Mouse (Mus musculus): ENCODE measurements at regions not wholly inside any gene's neighbourhood (a gene's known extent, or its start where the extent isn't known, plus 50 kb on each side); places are given as distances from the start of the nearest gene placed in this dataset.

DNA sequence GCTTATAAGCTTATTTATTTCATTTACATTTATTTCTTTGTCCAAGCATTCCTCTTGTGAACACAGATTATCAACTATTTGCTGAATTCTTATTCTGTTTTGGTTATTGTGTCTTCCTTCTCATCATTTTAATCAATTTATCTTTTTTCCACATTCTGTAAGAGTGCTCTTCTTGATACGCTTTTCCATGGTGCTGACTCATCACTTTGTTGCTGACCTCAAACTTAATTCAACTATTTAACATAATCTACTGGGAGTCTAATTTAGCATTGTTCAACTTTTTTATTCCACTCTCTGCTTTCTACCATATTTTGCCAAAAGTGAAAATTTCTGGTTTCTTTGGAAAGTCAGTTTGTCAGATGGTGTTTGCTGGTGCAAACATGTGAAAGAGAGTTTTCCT, 139.7 kb upstream of the Ngly1 start:
- H3K4me3 ChIP-seq: no peak overlapping the region
- H3K9me3 ChIP-seq: no peaks in the 10 kb centered on the region
- no peaks in the 10 kb centered on the region for H3K4me1 ChIP-seq
- no peaks in the 10 kb centered on the region for H3K27me3 ChIP-seq (replicated peaks)
- H3K4me2 ChIP-seq: no peak overlapping the region
- 94% methylated on average over 1 of the region's 1 CpGs for WGBS
- ATAC-seq (replicated peaks): no peak
- no peaks in the 10 kb centered on the region for H3K36me3 ChIP-seq (replicated peaks)
- no peak overlapping the region for H3K27ac ChIP-seq
- no peak overlapping the region for H3K9ac ChIP-seq

DNA sequence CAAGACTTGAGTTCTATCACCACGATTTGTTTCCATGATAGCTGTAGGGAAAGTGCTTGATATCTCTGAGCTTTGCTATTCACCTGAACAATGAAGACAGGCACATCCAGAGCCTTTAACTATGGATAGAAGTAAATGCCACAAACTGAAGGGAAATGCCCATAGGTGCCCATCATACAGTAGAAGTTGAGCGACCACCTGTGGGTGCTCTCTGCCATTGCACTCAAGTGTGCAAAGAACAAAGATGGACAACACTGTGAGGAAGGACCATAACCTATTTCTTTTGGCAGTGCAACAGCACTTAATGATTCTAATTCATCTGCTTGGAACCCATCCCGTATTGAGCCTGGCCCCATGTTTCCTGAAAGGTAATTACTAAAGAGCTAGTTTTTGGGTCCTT, 116.4 kb upstream of the Ngly1 start:
- no peak overlapping the region for H3K27ac ChIP-seq
- no peaks in the 10 kb centered on the region for H3K36me3 ChIP-seq (replicated peaks)
- ATAC-seq (replicated peaks): no peak
- no peak overlapping the region for H3K4me3 ChIP-seq
- no peaks in the 10 kb centered on the region for H3K27me3 ChIP-seq (replicated peaks)
- H3K9ac ChIP-seq: no peak overlapping the region
- no peaks in the 10 kb centered on the region for H3K4me1 ChIP-seq
- no peak overlapping the region for H3K4me2 ChIP-seq
- 89% methylated on average over 3 of the region's 3 CpGs for WGBS
- H3K9me3 ChIP-seq: no peaks in the 10 kb centered on the region

DNA sequence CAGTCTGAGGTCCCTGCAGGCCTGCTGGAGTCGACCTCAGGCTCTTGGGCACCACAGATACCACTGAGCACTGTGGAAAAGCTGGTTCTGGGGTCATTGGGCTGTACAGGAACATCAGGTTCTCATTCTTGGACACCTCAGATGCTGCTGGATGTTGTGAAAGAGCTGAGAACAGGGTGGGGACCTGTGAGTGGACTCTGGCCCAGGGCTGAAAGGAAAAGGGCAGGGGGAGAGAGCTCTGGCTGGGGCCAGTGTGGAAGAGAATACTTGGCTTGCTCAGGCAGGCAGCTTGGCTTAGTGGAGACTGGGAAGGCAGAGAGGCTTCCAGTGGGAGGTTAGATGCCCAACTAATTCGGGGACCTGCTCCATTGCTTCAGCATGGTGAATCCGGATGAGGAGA, 115.7 kb upstream of the Ngly1 start:
- Histone ChIP-seq H3K36me3 (replicated peaks) (no peaks in the 10 kb centered on the region), H3K4me2 (no peak overlapping the region), H3K27me3 (replicated peaks) (no peaks in the 10 kb centered on the region), H3K9ac (no peak overlapping the region), H3K27ac (no peak overlapping the region), H3K9me3 (no peaks in the 10 kb centered on the region), H3K4me3 (no peak overlapping the region), H3K4me1 (no peaks in the 10 kb centered on the region)
- WGBS: 75% methylated on average over 3 of the region's 3 CpGs
- no peak for ATAC-seq (replicated peaks)

DNA sequence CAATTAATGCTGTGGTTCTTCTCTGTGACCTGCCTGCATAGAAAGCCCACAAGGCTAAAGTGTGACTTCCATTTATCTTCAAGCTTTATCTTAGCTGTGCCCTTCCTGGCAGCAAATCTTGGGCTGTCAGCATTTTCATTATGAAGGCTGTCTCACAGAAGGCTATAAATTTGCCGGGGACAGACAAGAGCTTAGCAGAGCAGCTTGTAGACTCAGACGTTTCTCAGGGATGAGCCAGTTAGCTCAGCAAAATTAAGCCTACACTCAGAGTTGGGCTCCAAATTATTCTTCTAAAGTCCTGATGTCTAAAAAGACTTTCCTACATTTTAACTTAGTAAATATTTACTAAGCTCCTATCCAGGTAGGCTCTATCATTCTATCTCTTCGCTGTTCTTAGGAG, 112.9 kb upstream of the Ngly1 start:
- Histone ChIP-seq H3K27me3 (replicated peaks) (no peaks in the 10 kb centered on the region), H3K4me3 (no peak overlapping the region), H3K4me1 (no peaks in the 10 kb centered on the region), H3K9me3 (no peaks in the 10 kb centered on the region), H3K36me3 (replicated peaks) (no peaks in the 10 kb centered on the region), H3K9ac (no peak overlapping the region), H3K4me2 (no peak overlapping the region), H3K27ac (no peak overlapping the region)
- WGBS: 74% methylated on average over 3 of the region's 3 CpGs
- no peak for ATAC-seq (replicated peaks)

DNA sequence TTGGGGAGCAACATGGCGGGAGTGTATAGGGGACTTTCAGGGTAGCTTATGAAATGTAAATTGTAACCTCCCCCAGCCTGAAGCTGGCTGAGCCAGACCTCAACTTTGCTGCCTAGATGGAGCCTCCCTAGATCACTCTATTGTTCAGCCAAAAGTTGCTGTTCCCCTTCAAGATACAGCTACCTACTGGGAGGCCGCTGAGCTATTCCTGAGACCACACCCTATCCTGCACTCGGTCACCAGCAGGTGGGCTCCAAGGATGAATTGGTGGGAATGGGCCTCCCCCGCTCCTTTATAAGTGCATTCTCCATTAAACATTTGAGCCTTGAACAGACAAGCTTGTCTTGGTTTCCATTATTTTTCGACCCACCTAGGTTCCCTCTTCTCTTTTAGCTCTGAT, 104.8 kb upstream of the Ngly1 start:
- Histone ChIP-seq H3K9me3 (no peaks in the 10 kb centered on the region), H3K27ac (no peak overlapping the region), H3K27me3 (replicated peaks) (no peaks in the 10 kb centered on the region), H3K4me2 (no peak overlapping the region), H3K4me3 (no peak overlapping the region), H3K9ac (no peak overlapping the region), H3K4me1 (no peaks in the 10 kb centered on the region), H3K36me3 (replicated peaks) (no peaks in the 10 kb centered on the region)
- no peak for ATAC-seq (replicated peaks)
- WGBS: 85% methylated on average over 5 of the region's 5 CpGs

DNA sequence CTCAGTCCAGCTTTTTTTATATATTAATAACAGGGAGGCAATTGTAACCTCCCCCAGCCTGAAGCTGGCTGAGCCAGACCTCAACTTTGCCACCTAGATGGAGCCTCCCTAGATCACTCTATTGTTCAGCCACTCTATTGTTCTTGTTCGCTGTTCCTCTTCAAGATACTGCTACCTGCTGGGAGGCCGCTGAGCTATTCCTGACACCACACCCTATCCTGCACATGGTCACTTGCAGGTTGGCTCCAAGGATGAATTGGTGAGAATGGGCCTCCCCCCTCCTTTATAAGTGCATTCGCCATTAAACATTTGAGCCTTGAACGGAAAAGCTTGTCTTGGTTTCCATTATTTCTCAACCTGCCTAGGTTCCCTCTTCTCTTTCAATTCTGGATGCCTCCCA, 102.3 kb upstream of the Ngly1 start:
- 36% methylated on average over 4 of the region's 4 CpGs for WGBS
- no peaks in the 10 kb centered on the region for H3K4me1 ChIP-seq

DNA sequence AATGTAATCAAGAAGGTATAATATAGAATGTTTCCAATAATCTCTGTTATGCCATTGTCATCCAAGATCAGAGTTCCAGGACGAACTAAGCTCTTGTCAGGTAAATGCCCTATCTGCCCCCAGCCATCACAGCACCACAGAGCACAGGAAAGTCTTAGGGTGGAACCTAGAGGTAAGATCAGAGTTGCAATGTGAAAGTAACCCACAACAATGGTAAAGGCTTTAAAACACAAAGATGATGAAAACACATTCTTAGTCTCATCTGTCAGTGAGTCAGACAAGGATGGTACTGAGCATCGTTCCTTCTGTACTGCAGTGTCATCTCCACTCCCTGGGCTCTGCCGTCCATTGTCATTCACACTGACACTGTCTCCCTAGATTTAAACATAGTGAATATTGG, 97.3 kb upstream of the Ngly1 start:
- no peak overlapping the region for H3K27ac ChIP-seq
- H3K4me1 ChIP-seq: no peaks in the 10 kb centered on the region
- ATAC-seq (replicated peaks): no peak
- no peak overlapping the region for H3K4me2 ChIP-seq
- H3K4me3 ChIP-seq: no peak overlapping the region
- no peaks in the 10 kb centered on the region for H3K9me3 ChIP-seq
- no peaks in the 10 kb centered on the region for H3K36me3 ChIP-seq (replicated peaks)
- no peak overlapping the region for H3K9ac ChIP-seq
- H3K27me3 ChIP-seq (replicated peaks): no peaks in the 10 kb centered on the region
- WGBS: 89% methylated on average over 3 of the region's 3 CpGs

More for the DNA sequence above, 102.3 kb upstream of the Ngly1 start:
- Histone ChIP-seq H3K4me2 (no peak overlapping the region), H3K27me3 (replicated peaks) (no peaks in the 10 kb centered on the region), H3K27ac (no peak overlapping the region), H3K4me3 (no peak overlapping the region), H3K36me3 (replicated peaks) (no peaks in the 10 kb centered on the region), H3K9ac (no peak overlapping the region), H3K9me3 (no peaks in the 10 kb centered on the region)
- ATAC-seq (replicated peaks): no peak

DNA sequence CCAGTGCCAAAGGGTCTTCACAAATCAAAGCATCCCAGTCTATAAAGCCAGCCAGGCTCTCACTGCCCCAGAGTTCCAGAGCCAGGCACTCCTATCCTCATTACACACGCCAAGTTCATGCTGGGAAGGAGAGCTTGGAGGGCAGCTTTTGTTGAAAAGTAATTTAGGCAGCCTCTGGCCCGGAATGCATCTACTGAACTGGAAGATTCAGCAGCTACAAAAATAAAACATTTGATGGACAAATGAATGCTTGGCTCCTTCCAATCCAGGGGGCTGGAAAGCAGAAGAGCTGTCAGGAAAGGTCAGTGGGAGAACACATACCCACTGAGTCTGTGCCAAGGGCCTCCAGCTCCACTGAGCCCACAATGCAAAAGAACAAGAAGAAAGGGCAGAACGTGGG, 96.4 kb upstream of the Ngly1 start:
- Histone ChIP-seq H3K9ac (no peak overlapping the region), H3K4me1 (no peaks in the 10 kb centered on the region), H3K9me3 (no peaks in the 10 kb centered on the region), H3K4me3 (no peak overlapping the region), H3K27me3 (replicated peaks) (no peaks in the 10 kb centered on the region), H3K4me2 (no peak overlapping the region), H3K36me3 (replicated peaks) (no peaks in the 10 kb centered on the region), H3K27ac (no peak overlapping the region)
- 42% methylated on average over 3 of the region's 3 CpGs for WGBS
- no peak for ATAC-seq (replicated peaks)

DNA sequence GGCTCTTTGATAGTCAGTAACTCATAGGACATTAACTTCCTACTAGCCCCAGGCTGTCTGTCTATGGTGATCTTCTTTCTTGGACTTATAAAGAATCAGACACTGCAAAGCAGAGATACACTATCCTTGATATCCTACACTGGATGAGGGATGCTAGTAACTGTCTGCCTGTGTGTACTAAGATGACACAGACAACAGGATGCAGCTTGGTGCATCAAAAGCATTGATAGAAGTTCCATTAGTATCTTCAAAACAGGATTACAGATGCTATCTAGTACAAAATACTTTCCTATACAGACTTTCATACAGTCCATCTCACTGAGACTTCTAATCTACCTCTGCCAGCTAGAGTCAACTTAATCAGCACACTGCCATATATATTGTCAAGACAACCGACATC, 94.0 kb upstream of the Ngly1 start:
- Histone ChIP-seq H3K4me1 (no peaks in the 10 kb centered on the region), H3K4me2 (no peak overlapping the region), H3K4me3 (no peak overlapping the region), H3K36me3 (replicated peaks) (no peaks in the 10 kb centered on the region), H3K27me3 (replicated peaks) (no peaks in the 10 kb centered on the region), H3K27ac (no peak overlapping the region), H3K9me3 (no peaks in the 10 kb centered on the region), H3K9ac (no peak overlapping the region)
- WGBS: 86% methylated on average over 1 of the region's 1 CpGs
- ATAC-seq (replicated peaks): no peak

DNA sequence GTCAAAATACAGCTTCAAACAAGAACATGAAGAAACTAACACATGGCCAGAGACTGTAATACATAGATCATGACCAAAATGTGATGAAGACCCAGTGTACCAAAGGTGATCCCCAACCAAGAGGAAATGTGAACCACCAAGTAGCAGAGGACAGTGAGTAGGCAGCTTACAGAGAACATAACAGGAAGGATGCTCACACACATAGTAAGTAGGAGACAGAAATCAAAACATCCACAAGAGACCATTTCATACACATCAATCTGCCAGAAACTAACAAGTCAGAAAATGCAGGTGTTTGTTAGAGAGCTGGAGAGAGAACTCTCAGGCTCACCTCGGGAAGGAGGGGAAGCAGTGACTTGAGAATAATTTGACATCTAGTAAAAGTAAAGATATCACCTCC, 78.9 kb upstream of the Ngly1 start:
- 64% methylated on average over 1 of the region's 1 CpGs for WGBS
- no peaks in the 10 kb centered on the region for H3K36me3 ChIP-seq (replicated peaks)
- H3K9ac ChIP-seq: no peak overlapping the region
- H3K27me3 ChIP-seq (replicated peaks): no peaks in the 10 kb centered on the region
- H3K4me1 ChIP-seq: no peaks in the 10 kb centered on the region
- no peak for ATAC-seq (replicated peaks)
- no peak overlapping the region for H3K4me2 ChIP-seq
- H3K27ac ChIP-seq: no peak overlapping the region
- no peak overlapping the region for H3K4me3 ChIP-seq
- H3K9me3 ChIP-seq: no peaks in the 10 kb centered on the region

DNA sequence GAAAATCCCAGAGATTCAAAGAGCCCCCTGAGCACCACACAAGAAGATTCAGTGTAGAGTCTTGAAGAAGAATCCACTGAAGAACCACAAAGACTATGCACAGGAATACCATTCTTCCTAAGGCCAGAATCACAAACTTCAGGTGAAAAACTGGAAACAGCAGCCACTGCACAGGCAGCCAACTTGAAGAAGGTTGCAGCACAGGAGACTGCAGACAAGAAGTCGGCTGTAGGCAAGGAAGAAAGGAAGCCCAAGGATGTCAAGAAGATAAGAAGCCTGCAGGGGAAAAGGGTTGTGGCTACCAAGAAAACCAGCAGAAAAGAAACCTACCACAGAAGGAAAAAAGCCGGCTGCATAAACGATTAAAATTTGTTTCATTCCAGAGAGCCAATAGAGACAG, 76.8 kb upstream of the Ngly1 start:
- Histone ChIP-seq H3K27me3 (replicated peaks) (no peaks in the 10 kb centered on the region), H3K9ac (no peak overlapping the region)
- 91% methylated on average over 3 of the region's 3 CpGs for WGBS

DNA sequence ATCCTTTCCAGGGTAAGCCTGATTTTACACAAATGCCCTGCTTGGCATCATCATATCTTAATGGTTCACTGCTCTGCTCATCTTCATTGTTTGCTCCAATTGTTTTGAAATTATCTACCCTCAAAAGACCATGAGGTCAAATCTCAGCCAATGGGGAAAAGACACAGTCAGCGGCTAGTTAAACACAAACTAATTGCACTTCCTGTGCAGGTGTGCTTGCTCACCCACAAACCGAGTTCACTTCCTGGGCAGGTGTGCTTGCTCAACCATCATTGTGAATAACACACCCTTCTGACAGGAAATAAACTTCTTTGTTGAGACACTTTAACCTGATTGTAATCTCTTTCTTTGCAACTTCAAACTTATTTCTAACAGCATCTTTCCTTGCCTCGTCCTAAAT, 75.8 kb upstream of the Ngly1 start:
- Histone ChIP-seq H3K4me2 (no peak overlapping the region), H3K9me3 (no peaks in the 10 kb centered on the region), H3K27me3 (replicated peaks) (no peaks in the 10 kb centered on the region), H3K4me3 (no peak overlapping the region), H3K27ac (no peak overlapping the region), H3K4me1 (no peaks in the 10 kb centered on the region), H3K9ac (no peak overlapping the region), H3K36me3 (replicated peaks) (no peaks in the 10 kb centered on the region)
- 81% methylated on average over 3 of the region's 3 CpGs for WGBS
- no peak for ATAC-seq (replicated peaks)

More for the DNA sequence above, 76.8 kb upstream of the Ngly1 start:
- Histone ChIP-seq H3K4me3 (no peak overlapping the region), H3K4me2 (no peak overlapping the region), H3K9me3 (no peaks in the 10 kb centered on the region), H3K4me1 (no peaks in the 10 kb centered on the region), H3K27ac (no peak overlapping the region), H3K36me3 (replicated peaks) (no peaks in the 10 kb centered on the region)
- no peak for ATAC-seq (replicated peaks)

DNA sequence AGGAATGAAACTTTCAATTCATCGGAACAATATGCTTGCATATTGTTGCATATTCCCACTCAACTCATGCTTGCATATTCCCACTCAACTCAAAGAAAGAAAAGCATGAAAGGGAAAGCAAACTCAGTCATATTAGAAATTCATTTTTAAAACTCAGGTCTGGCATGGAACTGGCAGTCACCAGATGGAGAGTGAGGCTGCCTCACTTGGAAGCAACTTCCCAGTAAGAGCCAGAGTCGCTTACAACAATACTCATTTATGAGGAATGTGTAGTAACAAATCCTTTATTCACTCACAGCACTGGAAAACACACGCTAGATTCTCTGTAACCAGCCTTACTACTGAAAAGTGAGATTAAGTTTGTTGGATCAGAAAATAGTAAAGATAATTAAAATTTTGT, 70.9 kb upstream of the Ngly1 start:
- Histone ChIP-seq H3K27ac (no peak overlapping the region), H3K4me3 (no peak overlapping the region), H3K9ac (no peak overlapping the region), H3K4me1 (no peaks in the 10 kb centered on the region), H3K9me3 (no peaks in the 10 kb centered on the region), H3K4me2 (no peak overlapping the region), H3K36me3 (replicated peaks) (no peaks in the 10 kb centered on the region), H3K27me3 (replicated peaks) (no peaks in the 10 kb centered on the region)
- no peak for ATAC-seq (replicated peaks)
- WGBS: 89% methylated on average over 3 of the region's 3 CpGs

DNA sequence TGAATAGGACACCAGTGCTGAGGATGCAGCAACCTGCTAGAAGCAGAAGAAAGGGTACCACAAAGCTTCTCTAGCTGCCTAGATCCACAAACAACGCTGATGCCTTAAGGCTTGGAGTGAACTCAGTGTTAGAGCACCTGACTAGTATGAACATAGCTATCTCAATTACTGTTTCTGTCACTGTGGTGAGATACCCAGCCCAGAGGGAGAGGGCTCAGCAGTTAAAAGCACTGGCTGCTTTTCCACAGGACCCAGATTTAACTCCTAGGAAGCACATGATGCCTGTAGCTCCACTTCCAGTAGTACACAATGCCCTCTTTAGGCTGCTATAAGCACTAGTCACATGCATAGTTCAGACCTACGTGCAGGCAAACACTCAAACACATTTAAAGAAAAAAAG, 67.3 kb upstream of the Ngly1 start:
- H3K4me3 ChIP-seq: no peak overlapping the region
- H3K4me1 ChIP-seq: no peaks in the 10 kb centered on the region
- H3K9me3 ChIP-seq: no peaks in the 10 kb centered on the region
- H3K9ac ChIP-seq: no peak overlapping the region
- ATAC-seq (replicated peaks): 0 out of 2 replicates have a peak, but pooled peaks have one; percentile 39
- WGBS: 78% methylated on average over 2 of the region's 2 CpGs
- no peaks in the 10 kb centered on the region for H3K36me3 ChIP-seq (replicated peaks)
- no peak overlapping the region for H3K27ac ChIP-seq
- no peaks in the 10 kb centered on the region for H3K27me3 ChIP-seq (replicated peaks)
- no peak overlapping the region for H3K4me2 ChIP-seq

Data from midbrain, embryonic 15.5 days (tissue).